Mouse (Mus musculus): Measurements from ENCODE around the gene Afmid.

GRCm38 (mm10) chr11:117783089-117783488 is 42.6 kb upstream of the Afmid start:
- TF ChIP-seq POLR2A (IDR thresholded peaks at IDR 0.05; ENCODE audit: low read depth, low read length), result peak; percentile 73
- TF ChIP-seq CTCF (IDR thresholded peaks at IDR 0.05; ENCODE audit: extremely low read depth, insufficient read depth, insufficient read length, insufficient replicate concordance), result peak; percentile 60
